Mouse (Mus musculus) cerebellum, adult 2 months (tissue): ENCODE measurements around the gene Rilp.

Experiments used
- CTCF ChIP-seq: fragments of 200-500 bp; IDR thresholded peaks from 2 replicates; pipeline ENCODE4 v1.5.1; 2011; ENCODE audit warnings: low read depth, mild to moderate bottlenecking, control low read depth, low read length, moderate library complexity, borderline replicate concordance; ENCODE audit not compliant: insufficient read depth
- POLR2A ChIP-seq: fragments of 200-500 bp; IDR thresholded peaks from 2 replicates; pipeline ENCODE4 v1.6.1; 2011; ENCODE audit warnings: low read length, control low read depth, borderline replicate concordance; ENCODE audit not compliant: insufficient read depth

- TF ChIP-seq POLR2A (no peak), CTCF (no peak)
These were observed 46.3 kb upstream of the Rilp start for GRCm38 (mm10) chr11:75463624-75464023.
